Mouse (Mus musculus): ENCODE results near the gene Olfr437. TPM values are rescaled to one million over a fixed set of nuclear protein-coding genes. Genes with fewer than 3 reads are reported as not detected.
"Not testable (repeated sequence)": the region's sequence is repeated elsewhere in the genome, so short reads cannot be mapped to it uniquely, and the experiment has no call there.

Gene Olfr437
- total RNA-seq (2021) = not detected

DNA sequence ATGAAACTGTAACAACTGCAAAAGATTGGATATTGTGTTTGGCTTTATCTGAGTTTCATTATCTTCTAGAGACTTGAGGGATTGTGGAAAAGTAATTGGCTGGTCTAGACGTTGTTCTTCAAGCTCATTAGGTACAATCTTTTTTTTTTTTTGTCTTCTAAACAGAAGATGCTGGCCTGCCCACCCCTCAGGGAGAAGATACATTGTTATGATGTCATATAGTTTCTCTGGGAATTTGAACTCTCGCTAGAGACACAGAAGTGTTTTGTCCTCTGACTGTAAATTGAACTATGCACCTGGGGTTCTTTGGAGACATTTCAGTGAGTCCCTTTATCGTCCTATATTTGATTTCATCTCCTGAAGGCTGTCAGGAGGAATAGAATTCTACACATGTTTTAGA is at the start of gene Olfr437:
Gene Olfr437, plus strand, starts transcription at position 301 of the 400 bp plus-strand sequence.
- DNase-seq (ENCODE audit: extremely low spot score in 1 of 2, low spot score in 1 of 2) = no peak

GRCm38 (mm10) chr6:43146267-43146666 is 16.8 kb upstream of the Olfr437 start, which contains the start of gene Olfr237-ps1:
Gene Olfr237-ps1, plus strand, starts transcription at chr6:43146567.
- DNase-seq (ENCODE audit: extremely low spot score in 1 of 2, low spot score in 1 of 2) = not testable (repeated sequence)

- no peak for DNase-seq (ENCODE audit: extremely low spot score in 1 of 2, low spot score in 1 of 2)
Observed at GRCm38 (mm10) chr6:43159502-43159901, 3.6 kb upstream of the Olfr437 start.

DNA sequence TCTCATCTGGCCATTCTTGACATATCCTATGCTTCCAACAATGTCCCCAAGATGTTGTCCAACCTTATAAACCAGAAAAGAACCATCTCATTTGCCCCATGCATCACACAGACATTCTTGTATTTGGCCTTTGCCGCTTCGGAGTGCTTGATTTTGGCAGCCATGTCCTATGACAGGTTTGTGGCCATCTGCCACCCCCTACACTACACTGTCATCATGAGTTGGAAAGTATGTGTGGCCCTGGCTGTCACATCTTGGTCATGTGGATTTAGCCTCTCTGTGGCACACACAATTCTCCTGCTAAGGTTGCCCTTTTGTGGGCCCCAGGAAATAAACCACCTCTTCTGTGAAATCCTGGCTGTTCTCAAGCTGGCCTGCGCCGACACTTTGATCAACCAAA is 4.2 kb downstream of the Olfr437 start:
- DNase-seq (ENCODE audit: extremely low spot score in 1 of 2, low spot score in 1 of 2) = no peak

- DNase-seq (ENCODE audit: extremely low spot score in 1 of 2, low spot score in 1 of 2) = no peak
Observed at GRCm38 (mm10) chr6:43171840-43172239, 8.8 kb downstream of the Olfr437 start, which contains the start of gene Olfr13. Gene Olfr13, plus strand, starts transcription at chr6:43172140.

DNA sequence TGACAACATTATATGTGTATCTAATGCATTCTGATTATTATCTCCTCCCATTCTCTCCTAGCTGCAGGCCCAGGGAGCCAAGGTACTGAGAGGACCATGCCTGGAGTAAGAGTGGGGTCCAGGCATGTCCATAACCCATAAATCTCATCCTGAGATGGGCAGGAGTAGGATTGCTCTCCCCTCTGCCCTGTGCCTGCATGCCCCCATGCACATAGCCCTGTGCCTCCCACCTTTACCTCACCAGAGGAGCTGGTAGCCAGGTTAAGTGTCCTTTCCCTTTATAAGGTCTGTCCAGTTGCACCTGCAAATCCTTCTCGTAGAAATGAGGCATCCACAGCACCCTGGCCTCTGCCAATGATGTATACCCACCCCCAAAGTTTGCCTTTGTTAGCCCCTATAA is 15.0 kb downstream of the Olfr437 start:
- no peak for DNase-seq (ENCODE audit: extremely low spot score in 1 of 2, low spot score in 1 of 2)

DNA sequence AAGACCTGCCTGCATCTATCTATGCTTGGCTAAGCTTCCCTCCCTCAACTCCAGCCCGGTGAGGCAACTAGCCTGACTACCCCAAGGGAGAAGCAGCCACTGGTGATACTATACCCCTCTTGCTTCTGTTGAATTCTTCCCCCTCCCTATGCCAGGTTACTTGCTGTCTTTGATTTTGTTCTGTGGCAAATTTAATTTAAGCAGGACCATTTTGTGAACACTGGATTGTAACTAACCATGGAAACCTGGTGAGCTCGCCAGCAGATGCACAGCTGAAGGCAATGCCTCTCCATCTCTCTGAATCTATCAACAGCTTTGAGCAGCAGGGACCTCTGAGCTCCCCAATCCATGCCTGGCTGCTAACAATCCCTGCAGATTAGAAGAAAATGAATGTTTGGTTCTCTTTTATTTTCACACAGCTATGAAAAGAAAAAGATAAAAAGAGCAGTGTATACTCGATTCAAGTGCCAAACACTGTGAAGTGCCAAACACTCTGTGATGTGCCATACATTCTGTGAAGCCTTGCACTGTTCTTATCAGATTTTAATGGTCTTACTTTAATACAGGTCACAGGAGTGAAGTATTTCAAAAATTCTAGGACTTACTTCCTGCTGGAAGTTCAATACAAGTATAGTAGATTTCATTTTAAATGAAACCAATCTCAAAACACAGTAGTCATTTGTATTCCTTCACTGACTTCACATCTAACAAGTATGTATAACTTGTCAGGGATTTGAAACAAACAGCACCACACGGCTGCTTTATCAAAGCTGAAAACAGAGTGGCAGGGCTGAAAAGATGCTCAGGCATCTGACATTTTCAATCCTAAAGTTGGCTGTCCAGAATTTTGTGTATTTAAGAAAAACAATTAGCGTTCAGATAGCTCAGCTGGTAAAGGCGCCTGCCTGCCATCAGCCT is 15.8 kb downstream of the Olfr437 start:
- DNase-seq (ENCODE audit: extremely low spot score in 1 of 2, low spot score in 1 of 2) = no peak

DNA sequence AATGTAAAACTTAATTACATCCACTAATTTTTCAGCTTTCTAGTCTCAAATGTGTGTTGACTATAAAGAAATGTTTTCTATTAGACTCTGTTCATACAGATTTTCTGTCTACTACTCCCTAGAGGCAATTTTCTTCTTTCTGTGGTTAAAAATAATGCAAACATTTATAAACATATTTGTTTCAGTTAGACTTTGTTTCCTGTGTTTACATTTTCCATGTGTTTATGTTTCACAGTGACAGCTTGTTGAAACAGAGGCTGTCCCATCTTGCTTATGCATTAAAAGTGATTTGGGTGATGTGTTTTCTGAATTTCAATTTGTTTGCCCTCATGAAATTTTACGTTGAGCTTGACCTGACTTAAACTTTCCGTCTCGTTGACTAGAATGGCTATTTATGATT is 27.9 kb downstream of the Olfr437 start:
- DNase-seq (ENCODE audit: extremely low spot score in 1 of 2, low spot score in 1 of 2) = no peak

DNA sequence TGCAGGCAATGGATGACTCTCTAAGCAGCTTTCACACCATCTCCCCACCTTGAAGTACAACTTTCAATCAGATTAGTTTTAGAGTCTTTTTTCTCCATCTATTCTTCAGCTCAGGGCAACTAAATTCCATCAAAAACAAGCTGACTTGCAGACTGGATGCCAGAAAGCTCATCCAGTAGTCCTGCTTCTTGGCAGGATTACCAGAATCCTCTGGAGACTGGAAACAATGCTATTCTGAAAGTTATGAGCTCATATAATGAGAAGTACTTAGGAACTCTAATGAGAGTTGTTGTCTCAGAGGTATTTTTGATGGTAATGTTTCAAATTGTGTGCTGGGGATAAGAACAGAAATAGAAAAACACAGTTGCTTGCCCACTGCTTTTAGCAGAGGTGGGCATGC is 33.7 kb downstream of the Olfr437 start, which contains the start of gene Olfr435:
Gene Olfr435, plus strand, starts transcription at position 366 of the 400 bp plus-strand sequence.
- no peak for DNase-seq (ENCODE audit: extremely low spot score in 1 of 2, low spot score in 1 of 2)

GRCm38 (mm10) chr6:43198094-43198493 is 35.0 kb downstream of the Olfr437 start:
- no peak for DNase-seq (ENCODE audit: extremely low spot score in 1 of 2, low spot score in 1 of 2)

- DNase-seq (ENCODE audit: extremely low spot score in 1 of 2, low spot score in 1 of 2) = no peak
Observed at GRCm38 (mm10) chr6:43202786-43203185, 39.7 kb downstream of the Olfr437 start.

DNA sequence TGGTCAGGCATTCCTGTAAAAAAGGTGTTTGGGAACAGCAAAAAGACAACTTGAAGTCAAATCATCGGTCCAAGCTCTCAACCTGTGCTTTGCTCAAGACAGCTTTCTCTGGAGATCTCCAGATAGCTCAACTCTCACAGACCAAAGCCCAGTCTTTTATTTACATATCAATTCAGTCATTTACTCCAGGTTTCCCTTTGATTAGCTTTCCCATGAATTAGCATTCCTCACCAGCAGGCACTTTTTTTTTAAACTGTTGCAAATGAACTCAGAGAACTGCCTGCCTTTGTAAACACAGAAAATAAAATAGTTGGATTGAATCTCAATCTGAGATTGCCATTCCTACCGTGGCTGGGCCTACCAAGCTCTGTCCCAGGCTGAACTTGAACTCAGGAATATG is 42.3 kb downstream of the Olfr437 start:
- DNase-seq (ENCODE audit: extremely low spot score in 1 of 2, low spot score in 1 of 2) = no peak

GRCm38 (mm10) chr6:43212873-43213272 is 49.8 kb downstream of the Olfr437 start, which contains the start of gene Olfr434:
Gene Olfr434, plus strand, starts transcription at chr6:43213021.
- not testable (repeated sequence) for DNase-seq (ENCODE audit: extremely low spot score in 1 of 2, low spot score in 1 of 2)

Other genes with a start within 250 kb of the Olfr437 start
- not detected for gene Olfr446, start 241.9 kb upstream of the Olfr437 start, total RNA-seq (2021)
- not detected for gene Olfr444, start 214.2 kb upstream of the Olfr437 start, total RNA-seq (2021)
- gene Olfr441, start 56.9 kb upstream of the Olfr437 start, total RNA-seq (2021) = not detected
- not detected for gene Olfr237-ps1, start 16.7 kb upstream of the Olfr437 start, total RNA-seq (2021)
- not detected for gene Olfr13, start 8.9 kb downstream of the Olfr437 start, total RNA-seq (2021)
- not detected for gene Olfr435, start 33.9 kb downstream of the Olfr437 start, total RNA-seq (2021)
- gene Olfr434, start 49.7 kb downstream of the Olfr437 start, total RNA-seq (2021) = not detected
- not detected for gene Olfr47, start 68.2 kb downstream of the Olfr437 start, total RNA-seq (2021)
- gene Arhgef5, start 102.3 kb downstream of the Olfr437 start, total RNA-seq (2021) = 1 to 10 TPM; 2.0 to 2.2 TPM
- gene Nobox, start 146.3 kb downstream of the Olfr437 start, total RNA-seq (2021) = not detected

Measured in layer of hippocampus, postnatal 25 days (tissue).